Mouse (Mus musculus): Measurements from ENCODE around the gene Nat8. TPM values are rescaled to one million over a fixed set of nuclear protein-coding genes. Genes with fewer than 3 reads are reported as not detected.

The Nat8 gene
- polyA plus RNA-seq (2015; fragmentation: Illumina TruSeq; extraction: RNeasy Lipid Tissue Mini Kit (QIAGEN cat#74804); ENCODE audit: insufficient read depth, low replicate concordance): 0.22 TPM

DNA sequence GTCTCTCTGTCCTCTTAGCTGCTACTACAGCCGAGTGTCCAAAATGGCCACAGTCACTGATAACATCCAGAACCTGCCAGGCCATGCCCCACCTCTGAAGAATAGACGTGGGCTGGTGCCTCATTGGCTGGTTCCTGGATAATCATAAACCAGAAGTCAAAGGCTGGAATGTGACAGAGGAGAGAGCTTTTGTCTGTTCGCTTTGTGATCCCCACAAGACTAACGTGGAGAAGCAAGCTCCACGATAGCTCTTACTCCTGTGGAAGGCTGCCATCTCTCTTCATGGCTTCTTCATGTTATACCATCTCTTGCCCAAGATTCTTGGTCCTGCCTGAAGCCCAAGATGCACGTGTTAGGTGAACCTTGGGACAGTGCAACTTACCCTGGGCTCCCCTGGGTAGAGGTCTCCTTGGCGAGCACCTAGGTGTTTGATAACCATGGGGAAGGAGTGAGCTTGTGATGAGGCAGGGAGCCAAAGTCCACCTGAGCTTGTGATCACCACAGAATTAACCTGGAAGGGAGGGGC is at the start of gene Nat8:
Gene Nat8, minus strand, starts transcription at position 287 of the 526 bp plus-strand sequence.

DNA sequence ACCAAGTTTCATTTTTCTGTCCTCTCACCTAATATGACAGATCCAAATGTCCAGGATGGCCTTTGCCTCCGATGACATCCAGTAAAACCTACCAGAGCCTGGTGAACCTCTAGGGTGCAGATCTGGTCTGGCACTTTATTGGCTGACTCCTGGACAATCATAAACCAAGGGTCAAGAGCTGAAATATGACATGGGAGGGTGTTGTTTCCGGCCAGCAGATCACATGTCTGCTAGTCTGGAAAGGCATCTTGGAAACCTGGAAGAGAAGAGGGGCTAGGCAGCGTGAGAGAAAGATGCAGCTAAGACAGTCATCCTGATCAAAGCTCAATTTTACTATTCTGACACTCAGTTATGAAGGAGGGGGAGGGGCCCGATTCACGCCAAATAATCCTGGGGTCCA is 37.1 kb upstream of the Nat8 start, which contains the start of gene Nat8f2:
Gene Nat8f2, minus strand, starts transcription at position 153 of the 400 bp plus-strand sequence.

DNA sequence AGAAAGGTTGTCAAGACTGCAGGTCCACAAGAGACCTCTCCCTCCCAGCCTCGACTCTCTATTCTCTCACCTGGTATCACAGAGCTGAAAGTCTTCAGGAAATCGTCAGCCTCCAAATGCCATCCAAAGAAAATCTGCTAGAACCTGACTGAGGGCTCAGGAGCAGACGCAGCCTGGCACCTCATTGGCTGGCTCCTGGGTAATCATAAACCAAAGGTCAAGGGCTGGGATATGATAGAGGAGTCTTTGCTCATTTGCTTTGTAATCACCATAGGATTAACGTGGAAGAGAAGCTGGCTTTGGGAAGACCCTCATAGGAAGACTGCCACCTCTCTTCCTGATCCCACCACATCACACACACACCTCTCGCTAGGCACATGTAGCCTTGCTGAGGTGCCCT is 11.0 kb downstream of the Nat8 start, which contains the start of the genes Nat8f6 and Nat8f5:
Gene Nat8f6, minus strand, starts transcription at position 118 of the 400 bp plus-strand sequence.
Gene Nat8f5, minus strand, starts transcription at position 136 of the 400 bp plus-strand sequence.

Other genes starting within 250 kb of the Nat8 start
- 4.6 TPM for gene Alms1, start 244.6 kb downstream of the Nat8 start, polyA plus RNA-seq (2015; fragmentation: Illumina TruSeq; extraction: RNeasy Lipid Tissue Mini Kit (QIAGEN cat#74804); ENCODE audit: insufficient read depth, low replicate concordance)
- not detected for gene Nat8f7, start 118.9 kb downstream of the Nat8 start, polyA plus RNA-seq (2015; fragmentation: Illumina TruSeq; extraction: RNeasy Lipid Tissue Mini Kit (QIAGEN cat#74804); ENCODE audit: insufficient read depth, low replicate concordance)
- 3.3 TPM for gene Nat8f3, start 66.3 kb downstream of the Nat8 start, polyA plus RNA-seq (2015; fragmentation: Illumina TruSeq; extraction: RNeasy Lipid Tissue Mini Kit (QIAGEN cat#74804); ENCODE audit: insufficient read depth, low replicate concordance)
- gene Nat8f6, start 11.1 kb downstream of the Nat8 start, polyA plus RNA-seq (2015; fragmentation: Illumina TruSeq; extraction: RNeasy Lipid Tissue Mini Kit (QIAGEN cat#74804); ENCODE audit: insufficient read depth, low replicate concordance): not detected
- gene Nat8f5, start 11.1 kb downstream of the Nat8 start, polyA plus RNA-seq (2015; fragmentation: Illumina TruSeq; extraction: RNeasy Lipid Tissue Mini Kit (QIAGEN cat#74804); ENCODE audit: insufficient read depth, low replicate concordance): 0.26 TPM
- gene Nat8f2, start 37.1 kb upstream of the Nat8 start, polyA plus RNA-seq (2015; fragmentation: Illumina TruSeq; extraction: RNeasy Lipid Tissue Mini Kit (QIAGEN cat#74804); ENCODE audit: insufficient read depth, low replicate concordance): not detected
- gene Nat8f4, start 72.8 kb upstream of the Nat8 start, polyA plus RNA-seq (2015; fragmentation: Illumina TruSeq; extraction: RNeasy Lipid Tissue Mini Kit (QIAGEN cat#74804); ENCODE audit: insufficient read depth, low replicate concordance): 7.3 TPM
- gene Tprkb, start 79.8 kb upstream of the Nat8 start, polyA plus RNA-seq (2015; fragmentation: Illumina TruSeq; extraction: RNeasy Lipid Tissue Mini Kit (QIAGEN cat#74804); ENCODE audit: insufficient read depth, low replicate concordance): 43.4 TPM
- gene Nat8f1, start 83.6 kb upstream of the Nat8 start, polyA plus RNA-seq (2015; fragmentation: Illumina TruSeq; extraction: RNeasy Lipid Tissue Mini Kit (QIAGEN cat#74804); ENCODE audit: insufficient read depth, low replicate concordance): 5.9 TPM
- 239 TPM for gene Dusp11, start 129.6 kb upstream of the Nat8 start, polyA plus RNA-seq (2015; fragmentation: Illumina TruSeq; extraction: RNeasy Lipid Tissue Mini Kit (QIAGEN cat#74804); ENCODE audit: insufficient read depth, low replicate concordance)
- gene Figla, start 184.1 kb upstream of the Nat8 start, polyA plus RNA-seq (2015; fragmentation: Illumina TruSeq; extraction: RNeasy Lipid Tissue Mini Kit (QIAGEN cat#74804); ENCODE audit: insufficient read depth, low replicate concordance): not detected
- gene Add2, start 196.6 kb upstream of the Nat8 start, polyA plus RNA-seq (2015; fragmentation: Illumina TruSeq; extraction: RNeasy Lipid Tissue Mini Kit (QIAGEN cat#74804); ENCODE audit: insufficient read depth, low replicate concordance): 3.9 TPM

Data from spleen, adult 10 weeks (tissue).